Mouse (Mus musculus) 3T3-L1 (cell line): ENCODE measurements around the gene Gm13279.
"Not testable (repeated sequence)": the region's sequence is repeated elsewhere in the genome, so short reads cannot be mapped to it uniquely, and the experiment has no call there.

Source experiments
- DNase-seq: peaks from one replicate; pipeline ENCODE4 v3.0.0-alpha.2; 2015; ENCODE audit warnings: low read depth, low spot score

Gm13279 gene

GRCm38 (mm10) chr4:88793936-88794675, 3.1 kb upstream of the Gm13279 start, which contains the start of gene Gm13275:
Gene Gm13275, plus strand, starts transcription at chr4:88794487.
- DNase-seq = not testable (repeated sequence)

GRCm38 (mm10) chr4:88799365-88799764, 2.2 kb downstream of the Gm13279 start, which contains the start of gene Gm13285:
Gene Gm13285, plus strand, starts transcription at chr4:88799665.
- DNase-seq = not testable (repeated sequence)

GRCm38 (mm10) chr4:88802954-88803353, 5.8 kb downstream of the Gm13279 start, which contains the start of gene Gm13287:
Gene Gm13287, plus strand, starts transcription at chr4:88803254.
- DNase-seq = not testable (repeated sequence)

GRCm38 (mm10) chr4:88805231-88805630, 8.0 kb downstream of the Gm13279 start, which contains the start of gene Gm13288:
Gene Gm13288, plus strand, starts transcription at chr4:88805531.
- not testable (repeated sequence) for DNase-seq

GRCm38 (mm10) chr4:88805761-88806160, 8.6 kb downstream of the Gm13279 start:
- not testable (repeated sequence) for DNase-seq

GRCm38 (mm10) chr4:88815928-88816327, 18.7 kb downstream of the Gm13279 start, which contains the start of gene Ifna7:
Gene Ifna7, plus strand, starts transcription at chr4:88816228.
- no peak for DNase-seq

GRCm38 (mm10) chr4:88819659-88820058, 22.5 kb downstream of the Gm13279 start, which contains the start of gene Ifna11:
Gene Ifna11, plus strand, starts transcription at chr4:88819959.
- DNase-seq = no peak

GRCm38 (mm10) chr4:88822995-88823394, 25.8 kb downstream of the Gm13279 start:
- peak; percentile 36 for DNase-seq

GRCm38 (mm10) chr4:88827116-88827515, 29.9 kb downstream of the Gm13279 start, which contains the start of gene Ifna6:
Gene Ifna6, plus strand, starts transcription at chr4:88827416.
- not testable (repeated sequence) for DNase-seq

- peak; percentile 69 for DNase-seq
These were observed 33.3 kb downstream of the Gm13279 start for GRCm38 (mm10) chr4:88830523-88830922.

GRCm38 (mm10) chr4:88835225-88835624, 38.0 kb downstream of the Gm13279 start, which contains the start of gene Ifna5:
Gene Ifna5, plus strand, starts transcription at chr4:88835525.
- not testable (repeated sequence) for DNase-seq

GRCm38 (mm10) chr4:88838828-88839227, 41.6 kb downstream of the Gm13279 start:
- DNase-seq = peak; percentile 55

- no peak for DNase-seq
These were observed 42.9 kb downstream of the Gm13279 start for GRCm38 (mm10) chr4:88840058-88840457.

- no peak for DNase-seq
These were observed 44.3 kb downstream of the Gm13279 start, which contains the start of gene Ifna4 for GRCm38 (mm10) chr4:88841438-88841911. Gene Ifna4, plus strand, starts transcription at chr4:88841861.

- peak; percentile 56 for DNase-seq
These were observed 48.1 kb downstream of the Gm13279 start for GRCm38 (mm10) chr4:88845334-88845733.
